Mouse (Mus musculus): ENCODE measurements at regions not wholly inside any gene's neighbourhood (a gene's known extent, or its start where the extent isn't known, plus 50 kb on each side); places are given as distances from the start of the nearest gene placed in this dataset.

- Histone ChIP-seq H3K4me3 (ENCODE audit: control insufficient read depth in 1 of 2, insufficient read depth in 1 of 2, low read depth in 2 of 2, low read length in 2 of 2) (no peak overlapping the region), H3K27me3 (ENCODE audit: control insufficient read depth in 1 of 2, insufficient read depth in 2 of 2, low read length in 2 of 2) (no peaks in the 10 kb centered on the region), H3K9me3 (replicated peaks; ENCODE audit: insufficient read depth, low read length) (no peaks in the 10 kb centered on the region), H3K27ac (ENCODE audit: control insufficient read depth, low read depth, low read length) (no peak overlapping the region), H3K4me1 (ENCODE audit: control insufficient read depth in 1 of 2, insufficient read depth in 2 of 2, low read length in 2 of 2) (no peaks in the 10 kb centered on the region), H3K79me2 (ENCODE audit: control insufficient read depth, insufficient read depth, low read length, poor library complexity) (no peaks in the 10 kb centered on the region), H3K36me3 (ENCODE audit: control insufficient read depth in 1 of 2, insufficient read depth in 2 of 2, low read length in 2 of 2) (no peaks in the 10 kb centered on the region), H3K9ac (ENCODE audit: control insufficient read depth, low read depth, low read length, poor library complexity, severe bottlenecking) (no peak overlapping the region)
- DNase-seq (ENCODE audit: low read depth, low spot score) = no peak
- TF ChIP-seq POLR2AphosphoS5 (IDR thresholded peaks at IDR 0.05; ENCODE audit: borderline replicate concordance, low read depth, low read length) (no peak), USF2 (IDR thresholded peaks at IDR 0.05; ENCODE audit: borderline replicate concordance in 1 of 2, insufficient read depth in 1 of 2, low read depth in 1 of 2, low read length in 2 of 2) (no peak), KAT2A (conservative IDR thresholded peaks at IDR 0.05; ENCODE audit: low read depth, low read length) (no peak), E2F4 (IDR thresholded peaks at IDR 0.05; ENCODE audit: borderline replicate concordance, low read depth, low read length) (no peak), GATA1 (IDR thresholded peaks at IDR 0.05; ENCODE audit: low read depth, low read length) (no peak), MAZ (IDR thresholded peaks at IDR 0.05; ENCODE audit: low read depth, low read length) (no peak), TBP (IDR thresholded peaks at IDR 0.05; ENCODE audit: low read depth, low read length) (no peak), HCFC1 (IDR thresholded peaks at IDR 0.05; ENCODE audit: low read depth, low read length) (no peak), ZKSCAN1 (IDR thresholded peaks at IDR 0.05; ENCODE audit: low read depth, low read length) (no peak), RAD21 (IDR thresholded peaks at IDR 0.05; ENCODE audit: low read depth, low read length) (no peak), ETS1 (IDR thresholded peaks at IDR 0.05; ENCODE audit: low read depth, low read length) (no peak), MAX (IDR thresholded peaks at IDR 0.05; ENCODE audit: low read length) (no peak), MAFK (IDR thresholded peaks at IDR 0.05; ENCODE audit: borderline replicate concordance, low read depth, low read length) (no peak), NELFE (IDR thresholded peaks at IDR 0.05; ENCODE audit: low read depth, low read length) (no peak), POLR2A (IDR thresholded peaks at IDR 0.05; ENCODE audit: control insufficient read depth in 1 of 2, insufficient read depth in 1 of 2, low read depth in 1 of 2, low read length in 2 of 2, poor library complexity in 1 of 2) (no peak), GABPA (IDR thresholded peaks at IDR 0.05; ENCODE audit: low read depth, low read length) (no peak), TAL1 (IDR thresholded peaks at IDR 0.05; ENCODE audit: low read length) (no peak), MYB (IDR thresholded peaks at IDR 0.05; ENCODE audit: low read depth, low read length) (no peak)
These were observed 906.0 kb upstream of the Slc10a2 start for GRCm38 (mm10) chr8:6011182-6011581.

GRCm38 (mm10) chr8:6010712-6011111, 905.6 kb upstream of the Slc10a2 start:
- Histone ChIP-seq H3K9ac (ENCODE audit: control insufficient read depth, low read depth, low read length, poor library complexity, severe bottlenecking) (no peak overlapping the region), H3K4me3 (ENCODE audit: control insufficient read depth in 1 of 2, insufficient read depth in 1 of 2, low read depth in 2 of 2, low read length in 2 of 2) (no peak overlapping the region), H3K27me3 (ENCODE audit: control insufficient read depth in 1 of 2, insufficient read depth in 2 of 2, low read length in 2 of 2) (no peaks in the 10 kb centered on the region), H3K36me3 (ENCODE audit: control insufficient read depth in 1 of 2, insufficient read depth in 2 of 2, low read length in 2 of 2) (no peaks in the 10 kb centered on the region), H3K27ac (ENCODE audit: control insufficient read depth, low read depth, low read length) (no peak overlapping the region), H3K79me2 (ENCODE audit: control insufficient read depth, insufficient read depth, low read length, poor library complexity) (no peaks in the 10 kb centered on the region), H3K9me3 (replicated peaks; ENCODE audit: insufficient read depth, low read length) (no peaks in the 10 kb centered on the region), H3K4me1 (ENCODE audit: control insufficient read depth in 1 of 2, insufficient read depth in 2 of 2, low read length in 2 of 2) (no peaks in the 10 kb centered on the region)
- no peak for TF ChIP-seq SIN3A (IDR thresholded peaks at IDR 0.05; ENCODE audit: low read length)
- TF ChIP-seq POLR2AphosphoS5 (IDR thresholded peaks at IDR 0.05; ENCODE audit: borderline replicate concordance, low read depth, low read length) = no peak
- no peak for TF ChIP-seq ZMIZ1 (IDR thresholded peaks at IDR 0.05; ENCODE audit: low read depth, low read length)
- no peak for TF ChIP-seq CTCF (IDR thresholded peaks at IDR 0.05 in 2 of 3, conservative IDR thresholded peaks at IDR 0.05 in 1 of 3; ENCODE audit: control insufficient read depth in 1 of 3, insufficient read depth in 1 of 3, low read depth in 2 of 3, low read length in 3 of 3, poor library complexity in 1 of 3, severe bottlenecking in 1 of 3)
- no peak for TF ChIP-seq NELFE (IDR thresholded peaks at IDR 0.05; ENCODE audit: low read depth, low read length)
- no peak for TF ChIP-seq EP300 (IDR thresholded peaks at IDR 0.05; ENCODE audit: low read depth in 1 of 2, low read length in 2 of 2)
- TF ChIP-seq JUND (IDR thresholded peaks at IDR 0.05; ENCODE audit: low read depth, low read length) = no peak
- no peak for DNase-seq (ENCODE audit: low read depth, low spot score)
